ENCODE assay signal across 12 mouse cellular contexts in the genomic region with DNA sequence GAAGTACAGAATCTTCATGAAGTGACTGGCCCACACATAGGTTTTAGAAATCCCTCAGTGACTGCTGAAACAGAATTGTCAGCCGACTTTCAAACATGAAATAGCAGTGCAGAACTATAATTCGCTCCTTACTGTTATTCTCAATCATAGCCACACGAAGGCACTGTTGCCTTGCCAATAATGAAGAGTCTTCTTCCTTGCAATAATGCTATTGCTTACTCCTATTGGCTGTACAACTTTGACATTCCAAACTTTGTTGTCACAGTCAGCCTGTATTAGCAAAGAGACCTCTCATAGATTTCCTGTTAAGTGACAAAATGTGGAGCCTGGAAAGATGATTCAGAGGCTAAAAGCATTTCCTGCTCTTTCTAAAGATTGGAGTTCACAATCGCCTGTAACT. TPM values are rescaled to one million over a fixed set of nuclear protein-coding genes. Genes with fewer than 3 reads are reported as not detected.
A peak's percentile ranks its signal among the peaks of the same experiment; 100 is the strongest.
DNase-seq lines count a peak whose midpoint lies in the region; ATAC-seq and TF ChIP-seq lines count a peak whose summit lies in the region.
"Had no signal": no experiment of that assay in that cellular context is flagged by ENCODE, and none has a peak within 500 bp of the region (broad histone marks: within the 10 kb centered on the region; RNA-seq: fewer than 3 reads in every experiment).

No protein-coding gene starts in this region.

- H3K36me3 ChIP-seq in embryonic facial prominence, embryonic 14.5 days (ENCODE audit: control insufficient read depth, insufficient read depth, low read length), result no peaks in the 10 kb centered on the region
- H3K36me3 ChIP-seq in embryonic facial prominence, embryonic 10.5 days (replicated peaks), result no peaks in the 10 kb centered on the region
- H3K36me3 ChIP-seq: stomach, embryonic 15.5 days had no signal

- no peak for TF ChIP-seq POLR2A in cerebellum, adult 2 months (IDR thresholded peaks at IDR 0.05; ENCODE audit: borderline replicate concordance, insufficient read depth, low read length)

- no peak for ATAC-seq in embryonic facial prominence, embryonic 14.5 days (ENCODE audit: low read depth)
- ATAC-seq in Patski, result no peak

- 48% methylated on average over 4 of the region's 4 CpGs for WGBS in embryonic facial prominence, embryonic 14.5 days
- WGBS in embryonic facial prominence, embryonic 10.5 days, result 57% methylated on average over 4 of the region's 4 CpGs
- WGBS in cerebellum, adult 2 months, result 52% methylated on average over 4 of the region's 4 CpGs

- POLR2A ChIA-PET in Patski (lab: Charles Lee), result no interaction called here

- no peak overlapping the region for H3K27ac ChIP-seq in embryonic facial prominence, embryonic 14.5 days (replicated peaks; ENCODE audit: low read depth, low read length)
- H3K27ac ChIP-seq in embryonic facial prominence, embryonic 10.5 days (replicated peaks), result no peak overlapping the region
- H3K27ac ChIP-seq in cerebellum, adult 2 months (ENCODE audit: insufficient read depth, low read length), result no peak overlapping the region
- H3K27ac ChIP-seq: stomach, embryonic 15.5 days had no signal

- H3K9ac ChIP-seq in embryonic facial prominence, embryonic 14.5 days (ENCODE audit: low read depth, low read length), result no peak overlapping the region
- H3K9ac ChIP-seq: stomach, embryonic 15.5 days had no signal

- H3K27me3 ChIP-seq in embryonic facial prominence, embryonic 14.5 days (replicated peaks; ENCODE audit: control insufficient read depth, insufficient read depth, low read length), result no peaks in the 10 kb centered on the region
- H3K27me3 ChIP-seq in embryonic facial prominence, embryonic 10.5 days (replicated peaks; ENCODE audit: low read depth, poor library complexity, severe bottlenecking), result no peaks in the 10 kb centered on the region
- no peaks in the 10 kb centered on the region for H3K27me3 ChIP-seq in Patski
- no peaks in the 10 kb centered on the region for H3K27me3 ChIP-seq in cerebellum, adult 2 months (ENCODE audit: control insufficient read depth, insufficient read depth, low read length)
- H3K27me3 ChIP-seq: stomach, embryonic 15.5 days had no signal

- TF ChIP-seq CTCF in Patski (IDR thresholded peaks at IDR 0.05), result peak; percentile 20
- TF ChIP-seq CTCF in cerebellum, adult 2 months (IDR thresholded peaks at IDR 0.05; ENCODE audit: borderline replicate concordance, insufficient read depth, low read depth, low read length), result no peak

- CTCF ChIA-PET in Patski (lab: Charles Lee), result no interaction called here

- H3K4me3 ChIP-seq in embryonic facial prominence, embryonic 14.5 days (ENCODE audit: low read depth, low read length), result no peak overlapping the region
- no peak overlapping the region for H3K4me3 ChIP-seq in embryonic facial prominence, embryonic 10.5 days
- no peak overlapping the region for H3K4me3 ChIP-seq in cerebellum, adult 2 months (replicated peaks; ENCODE audit: insufficient read depth, low read depth, low read length)
- H3K4me3 ChIP-seq: stomach, embryonic 15.5 days had no signal

- no peak overlapping the region for H3K4me2 ChIP-seq in embryonic facial prominence, embryonic 14.5 days (ENCODE audit: low read depth, low read length)
- H3K4me2 ChIP-seq: stomach, embryonic 15.5 days had no signal

- peak; percentile 39 for DNase-seq in embryonic facial prominence, embryonic 14.5 days (ENCODE audit: low spot score)
- DNase-seq in embryonic facial prominence, embryonic 10.5 days (ENCODE audit: low spot score), result no peak
- DNase-seq in left cerebral cortex, postnatal 14 days (ENCODE audit: low spot score in 2 of 2), result peak; percentile 52 to 57
- DNase-seq in left cerebral cortex, adult 11 months (ENCODE audit: low spot score), result no peak
- no peak for DNase-seq in Patski (ENCODE audit: low read depth, low spot score)
- DNase-seq in layer of hippocampus, adult 8-10 months (ENCODE audit: low spot score in 2 of 2), result peak; percentile 9 to 11
- no peak for DNase-seq in cerebellum, adult 2 months
- DNase-seq in urinary bladder, adult 18-20 months (ENCODE audit: low spot score in 2 of 2), result no peak
- DNase-seq: cerebellum, adult 11-12 months had no signal

- intact Hi-C loops in left cerebral cortex, postnatal 14 days (cut with DNase I), result loop anchor here (5.0 kb wide), 2 partner anchors 307 to 357 kb away; no protein-coding TSS in a partner anchor

- no peaks in the 10 kb centered on the region for H3K9me3 ChIP-seq in embryonic facial prominence, embryonic 14.5 days (ENCODE audit: control insufficient read depth, low read length)
- H3K9me3 ChIP-seq in embryonic facial prominence, embryonic 10.5 days, result no peaks in the 10 kb centered on the region
- H3K9me3 ChIP-seq: stomach, embryonic 15.5 days had no signal

- in situ Hi-C loops in Patski (cut with MboI; ENCODE audit: low pct_unique_long_range_greater_than_20kb), result no loop called here

- H3K4me1 ChIP-seq in embryonic facial prominence, embryonic 14.5 days (ENCODE audit: control insufficient read depth, insufficient read depth, low read length), result no peaks in the 10 kb centered on the region
- no peaks in the 10 kb centered on the region for H3K4me1 ChIP-seq in embryonic facial prominence, embryonic 10.5 days
- no peaks in the 10 kb centered on the region for H3K4me1 ChIP-seq in cerebellum, adult 2 months (ENCODE audit: control insufficient read depth, insufficient read depth, low read length)
- H3K4me1 ChIP-seq: stomach, embryonic 15.5 days had no signal

RNA-seq across cellular contexts. Expression of gene Olfr684, which starts 7.3 kb away (rescaled TPM):
- not detected in 2 replicates for polyA plus RNA-seq in embryonic facial prominence, embryonic 14.5 days (2014; fragmentation: Nextera tagmentation; extraction: Ambion mirVana)
- polyA plus RNA-seq in embryonic facial prominence, embryonic 10.5 days (2016; fragmentation: Nextera tagmentation; extraction: Ambion mirVana), result not detected in 2 replicates
- not detected for total RNA-seq in left cerebral cortex, postnatal 14 days (2021)
- not detected for polyA plus RNA-seq in Patski (2021)
- total RNA-seq in layer of hippocampus, adult 8-10 months (2022), result not detected
- polyA plus RNA-seq in cerebellum, adult 2 months (2012; rRNA removed), result not detected in 2 replicates
- total RNA-seq: gastrocnemius, postnatal 4 days had no signal
- polyA plus RNA-seq: limb, embryonic 11.5 days; stomach, embryonic 15.5 days had no signal

RNA-seq across cellular contexts. Expression of gene Olfr685, which starts 15.0 kb away (rescaled TPM):
- polyA plus RNA-seq in embryonic facial prominence, embryonic 14.5 days (2014; fragmentation: Nextera tagmentation; extraction: Ambion mirVana), result 0.10 and 0.31 TPM in 2 replicates
- polyA plus RNA-seq in embryonic facial prominence, embryonic 10.5 days (2016; fragmentation: Nextera tagmentation; extraction: Ambion mirVana), result not detected in 2 replicates
- not detected for total RNA-seq in left cerebral cortex, postnatal 14 days (2021)
- not detected for polyA plus RNA-seq in Patski (2021)
- total RNA-seq in layer of hippocampus, adult 8-10 months (2022), result not detected
- not detected in 2 replicates for polyA plus RNA-seq in cerebellum, adult 2 months (2012; rRNA removed)
- total RNA-seq: gastrocnemius, postnatal 4 days had no signal
- polyA plus RNA-seq: limb, embryonic 11.5 days; stomach, embryonic 15.5 days had no signal

RNA-seq across cellular contexts. Expression of gene Olfr683, which starts 24.0 kb away (rescaled TPM):
- polyA plus RNA-seq in embryonic facial prominence, embryonic 14.5 days (2014; fragmentation: Nextera tagmentation; extraction: Ambion mirVana), result not detected in 2 replicates
- not detected in 2 replicates for polyA plus RNA-seq in embryonic facial prominence, embryonic 10.5 days (2016; fragmentation: Nextera tagmentation; extraction: Ambion mirVana)
- not detected for total RNA-seq in left cerebral cortex, postnatal 14 days (2021)
- polyA plus RNA-seq in Patski (2021), result not detected
- total RNA-seq in layer of hippocampus, adult 8-10 months (2022), result not detected
- not detected in 2 replicates for polyA plus RNA-seq in cerebellum, adult 2 months (2012; rRNA removed)
- total RNA-seq: gastrocnemius, postnatal 4 days had no signal
- polyA plus RNA-seq: limb, embryonic 11.5 days; stomach, embryonic 15.5 days had no signal

RNA-seq across cellular contexts. Expression of gene Olfr686, which starts 36.5 kb away (rescaled TPM):
- not detected in 2 replicates for polyA plus RNA-seq in embryonic facial prominence, embryonic 14.5 days (2014; fragmentation: Nextera tagmentation; extraction: Ambion mirVana)
- polyA plus RNA-seq in embryonic facial prominence, embryonic 10.5 days (2016; fragmentation: Nextera tagmentation; extraction: Ambion mirVana), result not detected in 2 replicates
- not detected for total RNA-seq in left cerebral cortex, postnatal 14 days (2021)
- polyA plus RNA-seq in Patski (2021), result not detected
- total RNA-seq in layer of hippocampus, adult 8-10 months (2022), result not detected
- polyA plus RNA-seq in cerebellum, adult 2 months (2012; rRNA removed), result not detected in 2 replicates
- total RNA-seq: gastrocnemius, postnatal 4 days had no signal
- polyA plus RNA-seq: limb, embryonic 11.5 days; stomach, embryonic 15.5 days had no signal

RNA-seq across cellular contexts. Expression of gene Olfr681, which starts 54.1 kb away (rescaled TPM):
- 0.18 TPM in 1 of 2 replicates, not detected in the other for polyA plus RNA-seq in embryonic facial prominence, embryonic 14.5 days (2014; fragmentation: Nextera tagmentation; extraction: Ambion mirVana)
- not detected in 2 replicates for polyA plus RNA-seq in embryonic facial prominence, embryonic 10.5 days (2016; fragmentation: Nextera tagmentation; extraction: Ambion mirVana)
- not detected for total RNA-seq in left cerebral cortex, postnatal 14 days (2021)
- polyA plus RNA-seq in Patski (2021), result not detected
- not detected for total RNA-seq in layer of hippocampus, adult 8-10 months (2022)
- polyA plus RNA-seq in cerebellum, adult 2 months (2012; rRNA removed), result not detected in 2 replicates
- total RNA-seq: gastrocnemius, postnatal 4 days had no signal
- polyA plus RNA-seq: limb, embryonic 11.5 days; stomach, embryonic 15.5 days had no signal

Comparison
In these comparisons a context has a peak if more than half of its experiments do, and no peak if none do; other contexts are left out.
1. DNase-seq: peak in embryonic facial prominence, embryonic 14.5 days (single experiment), left cerebral cortex, postnatal 14 days (2 of 2) and layer of hippocampus, adult 8-10 months (2 of 2); none in embryonic facial prominence, embryonic 10.5 days (single experiment), left cerebral cortex, adult 11 months (single experiment), Patski (single experiment), cerebellum, adult 2 months (0 of 2) and urinary bladder, adult 18-20 months (0 of 2).